Mouse (Mus musculus): ENCODE measurements around the gene Gkn1.

The Gkn1 gene

DNA sequence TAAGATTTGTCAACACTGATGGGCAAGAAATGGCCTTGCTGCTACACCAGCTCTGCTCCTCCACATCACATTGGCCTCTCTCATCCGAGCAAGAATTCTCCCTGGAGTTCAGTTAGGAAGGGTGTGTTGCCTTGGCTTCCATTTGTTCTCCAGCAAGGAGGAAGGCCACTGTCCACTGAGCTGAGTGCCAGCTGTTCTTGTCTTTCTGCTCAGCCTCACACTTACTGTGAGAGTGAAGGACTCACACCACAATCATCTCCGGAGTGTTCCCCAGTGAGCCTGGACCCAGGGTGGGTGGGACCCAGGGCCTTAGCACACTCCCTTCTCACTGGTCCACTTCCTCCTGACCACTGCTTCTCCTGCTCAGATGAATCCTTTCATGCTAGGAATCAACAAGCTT is 23.8 kb downstream of the Gkn1 start:
- no peak for DNase-seq (ENCODE audit: low spot score in 2 of 2)

DNA sequence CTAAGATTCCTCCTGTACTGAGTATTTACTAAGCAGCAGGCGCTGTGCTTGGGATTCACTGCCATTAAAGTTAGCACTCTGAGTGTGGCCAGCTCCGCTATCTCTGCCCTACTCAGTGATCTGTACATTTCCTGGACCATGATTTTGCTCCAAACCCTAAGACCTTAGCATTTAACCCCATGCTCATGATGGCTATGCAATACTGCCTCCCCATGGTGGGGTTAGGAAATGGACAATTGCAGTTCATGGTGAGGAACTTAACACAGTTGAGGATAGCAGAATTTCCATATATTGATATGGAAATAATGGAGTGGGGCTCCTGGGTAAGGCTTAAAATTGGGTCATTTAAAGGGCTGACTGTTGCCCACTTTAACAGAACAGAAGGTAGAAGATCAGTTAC is 27.4 kb downstream of the Gkn1 start:
- no peak for DNase-seq (ENCODE audit: low spot score in 2 of 2)

DNA sequence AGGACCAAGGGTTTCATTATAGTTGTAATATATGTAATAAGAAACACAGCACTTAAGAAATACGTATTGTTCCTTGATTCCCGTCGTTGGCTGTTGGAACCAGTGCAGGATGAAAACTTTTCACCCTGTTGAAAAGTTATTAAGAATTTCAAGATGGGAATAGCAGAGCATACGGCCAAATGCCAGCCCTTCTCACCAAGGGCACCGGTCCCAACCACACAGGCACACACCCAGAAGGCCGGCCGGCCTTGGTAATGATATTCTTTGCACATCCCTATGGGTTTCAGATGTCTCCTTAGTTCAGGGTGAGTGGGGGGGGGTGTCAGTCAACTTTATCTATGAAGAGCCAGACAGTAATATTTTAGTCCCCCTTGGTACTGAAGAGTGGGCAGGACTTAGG is 32.1 kb downstream of the Gkn1 start:
- no peak for DNase-seq (ENCODE audit: low spot score in 2 of 2)

- DNase-seq (ENCODE audit: low spot score in 2 of 2), result no peak
Observed at GRCm38 (mm10) chr6:87316966-87317365, 33.8 kb downstream of the Gkn1 start.

- DNase-seq (ENCODE audit: low spot score in 2 of 2), result no peak
Observed at GRCm38 (mm10) chr6:87312761-87313160, 38.0 kb downstream of the Gkn1 start.

DNA sequence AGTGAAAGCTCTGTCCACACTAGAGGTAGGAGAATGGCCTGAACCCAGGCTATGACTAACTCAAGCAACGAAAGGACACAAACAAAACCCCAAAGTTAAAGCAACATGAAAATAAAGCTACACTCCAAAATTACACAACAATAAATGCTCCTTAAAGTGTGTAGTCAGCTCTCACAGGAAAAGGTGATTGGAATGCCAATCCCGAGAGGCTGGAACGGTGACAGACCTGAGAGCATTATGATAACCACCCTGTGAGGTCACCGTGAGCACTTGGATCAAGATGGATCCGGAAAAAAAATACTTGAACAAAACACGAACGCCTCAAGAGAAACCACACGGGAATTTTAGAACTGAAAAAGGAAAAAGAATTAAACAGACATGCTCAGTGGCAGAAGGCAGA is 46.3 kb downstream of the Gkn1 start:
- DNase-seq (ENCODE audit: low spot score in 2 of 2), result no peak

DNA sequence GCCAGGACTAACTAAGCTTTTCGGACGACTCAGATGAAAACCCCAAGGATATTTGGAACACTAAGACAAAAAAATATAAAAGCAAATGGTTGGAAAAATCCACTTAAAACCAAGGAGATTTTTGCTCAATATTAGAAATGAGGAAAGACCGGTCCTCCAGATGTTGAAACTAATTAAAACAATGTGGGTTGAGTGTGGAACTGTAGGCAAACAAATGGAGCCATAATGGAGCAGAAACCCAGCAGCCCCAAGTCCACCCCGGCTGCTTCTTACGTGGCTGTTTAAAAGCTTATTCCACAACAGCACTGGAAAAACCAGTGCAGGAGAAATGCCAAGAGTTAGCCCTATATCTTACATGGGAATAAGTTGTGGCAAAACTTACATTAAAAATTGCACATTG is 48.0 kb downstream of the Gkn1 start:
- no peak for DNase-seq (ENCODE audit: low spot score in 2 of 2)

DNA sequence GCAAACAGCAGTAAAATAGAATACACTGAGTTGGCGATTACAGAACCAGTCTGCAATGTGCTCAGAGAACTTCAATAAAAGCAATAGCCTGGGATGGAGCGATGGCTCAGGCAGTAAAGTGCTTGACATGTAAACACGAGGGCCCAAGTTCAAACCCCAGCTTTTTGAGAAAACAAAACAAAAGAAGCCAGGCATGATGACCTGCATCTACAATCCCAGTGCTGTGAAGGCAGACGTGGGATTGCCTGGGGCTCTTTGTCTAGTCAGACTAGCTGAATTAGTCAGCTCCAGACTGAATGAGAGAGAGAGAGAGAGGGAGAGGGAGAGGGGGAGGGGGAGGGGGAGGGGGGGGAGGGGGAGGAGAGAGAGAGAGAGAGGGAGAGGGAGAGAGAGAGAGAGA is 48.8 kb downstream of the Gkn1 start:
- no peak for DNase-seq (ENCODE audit: low spot score in 2 of 2)
